Mouse (Mus musculus): ENCODE measurements around the gene Cd34. TPM values are rescaled to one million over a fixed set of nuclear protein-coding genes. Genes with fewer than 3 reads are reported as not detected.
A peak's percentile ranks its signal among the peaks of the same experiment; 100 is the strongest.

The Cd34 gene
- polyA plus RNA-seq, 1 experiment from 2014 or later: 6.4 TPM

DNA sequence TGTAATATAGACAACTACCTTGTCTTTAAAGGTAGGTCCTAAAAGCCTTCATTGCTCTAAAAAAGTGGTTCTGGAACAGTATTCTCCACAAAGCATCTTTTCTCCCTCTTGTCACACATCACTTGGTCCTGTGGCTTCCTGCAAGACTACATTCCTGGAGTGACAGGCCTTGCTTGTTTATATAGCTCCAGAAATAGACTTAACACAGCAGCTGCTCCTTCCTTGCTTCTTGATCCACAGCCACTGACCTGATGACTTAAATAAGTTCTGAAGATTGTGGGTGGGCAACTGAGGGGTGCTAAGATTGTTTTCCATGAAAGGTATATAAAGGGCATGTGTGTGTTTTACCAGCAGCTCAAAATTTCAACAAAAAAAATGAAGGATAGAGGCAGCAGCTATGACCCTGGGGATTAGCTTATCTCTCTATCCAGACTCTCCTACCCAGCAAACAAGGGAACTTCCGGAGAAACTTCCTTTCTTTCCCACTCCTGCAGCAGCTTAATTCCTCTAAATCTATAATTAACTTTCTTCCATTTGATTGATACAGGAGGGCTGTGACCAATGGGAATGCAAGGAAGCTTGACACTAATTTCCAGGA lies 12.8 kb upstream of the Cd34 start:
- H3K9me3 ChIP-seq (ENCODE audit: low read length): no peaks in the 10 kb centered on the region
- no peaks in the 10 kb centered on the region; the same call in 1 of the 2 replicates for H3K4me1 ChIP-seq (ENCODE audit: insufficient read depth)
- H3K27ac ChIP-seq (ENCODE audit: low read depth): no peak overlapping the region
- H3K4me2 ChIP-seq (ENCODE audit: low read depth, low read length): no peak overlapping the region
- ATAC-seq: no peak
- no peak overlapping the region for H3K9ac ChIP-seq (replicated peaks)
- 26% methylated on average over 1 of the region's 1 CpGs for WGBS (ENCODE audit: insufficient replicate concordance)
- TF ChIP-seq CTCF (IDR thresholded peaks at IDR 0.05; ENCODE audit: low read depth) (no peak), EP300 (IDR thresholded peaks at IDR 0.05; ENCODE audit: low read depth) (0 out of 2 replicates have a peak, but pooled peaks have one; percentile 12)
- no peaks in the 10 kb centered on the region for H3K36me3 ChIP-seq (replicated peaks; ENCODE audit: insufficient read depth, low read length)
- no peaks in the 10 kb centered on the region for H3K27me3 ChIP-seq (ENCODE audit: insufficient read depth, low read length)
- H3K4me3 ChIP-seq (ENCODE audit: low read depth, low read length): no peak overlapping the region
- no peak for DNase-seq

DNA sequence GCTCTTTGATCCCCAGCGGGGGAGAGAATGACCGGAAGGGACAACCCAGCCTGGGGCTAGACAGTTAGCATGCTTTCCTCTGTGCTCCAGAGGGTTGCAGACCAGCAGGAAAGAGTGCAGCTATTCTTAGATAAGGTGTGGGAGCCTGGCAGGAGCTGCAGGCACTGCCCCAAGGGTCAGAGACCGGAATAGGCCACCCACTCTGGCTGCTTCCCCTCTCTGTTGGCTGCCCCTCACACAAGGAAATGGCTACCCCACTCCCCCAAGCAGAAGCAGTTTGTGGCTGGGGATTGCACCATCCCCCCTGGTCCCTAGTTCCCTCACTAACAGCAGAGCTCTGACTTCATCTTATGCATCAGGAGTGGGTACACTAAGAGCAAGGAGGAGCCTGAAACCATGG lies 10.7 kb upstream of the Cd34 start:
- Histone ChIP-seq H3K4me3 (ENCODE audit: low read depth, low read length) (no peak overlapping the region), H3K4me1 (ENCODE audit: insufficient read depth) (no peaks in the 10 kb centered on the region; the same call in 1 of the 2 replicates), H3K4me2 (ENCODE audit: low read depth, low read length) (no peak overlapping the region), H3K36me3 (replicated peaks; ENCODE audit: insufficient read depth, low read length) (no peaks in the 10 kb centered on the region), H3K9me3 (ENCODE audit: low read length) (no peaks in the 10 kb centered on the region), H3K27ac (ENCODE audit: low read depth) (no peak overlapping the region), H3K27me3 (ENCODE audit: insufficient read depth, low read length) (no peaks in the 10 kb centered on the region), H3K9ac (replicated peaks) (no peak overlapping the region)
- ATAC-seq (peak; percentile 57), DNase-seq (peak; percentile 20)
- TF ChIP-seq CTCF (IDR thresholded peaks at IDR 0.05; ENCODE audit: low read depth) (no peak), EP300 (IDR thresholded peaks at IDR 0.05; ENCODE audit: low read depth) (no peak)
- 9% methylated on average over 3 of the region's 3 CpGs for WGBS (ENCODE audit: insufficient replicate concordance)

DNA sequence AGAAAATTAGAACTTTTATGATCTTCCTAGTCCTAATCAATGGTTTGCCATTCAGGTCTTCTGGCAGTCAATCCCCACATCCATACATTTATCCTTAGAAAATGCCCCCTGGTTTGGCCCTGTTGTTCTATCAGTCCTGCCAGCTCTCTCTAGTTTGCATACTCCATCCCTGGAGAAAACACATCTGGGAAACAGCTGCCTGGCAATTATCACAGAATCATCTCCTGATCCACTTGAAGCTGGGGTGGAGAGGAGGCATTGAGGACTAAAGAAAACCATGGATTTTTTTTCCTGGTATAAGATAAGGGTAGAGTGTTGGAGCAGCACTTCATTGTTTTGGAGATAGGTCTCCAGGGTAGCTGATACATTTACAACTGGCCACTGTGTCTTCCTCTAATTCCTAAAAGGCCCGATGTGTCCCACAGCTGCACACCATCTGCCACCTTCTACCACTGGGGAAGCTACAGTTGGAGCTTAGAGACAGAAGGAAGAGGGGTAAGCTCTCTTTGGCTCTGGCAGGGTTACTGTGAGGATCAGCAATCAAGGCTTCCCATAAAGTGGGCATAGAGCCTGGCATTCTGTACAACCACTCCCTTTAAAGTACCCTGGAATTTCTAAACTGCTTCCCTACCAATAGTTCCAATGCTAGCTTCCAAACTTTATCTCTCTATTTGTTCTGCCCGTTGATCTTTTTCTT lies 9.2 kb upstream of the Cd34 start:
- DNase-seq (no peak), ATAC-seq (no peak)
- H3K9ac ChIP-seq (replicated peaks): no peak overlapping the region
- no peaks in the 10 kb centered on the region; the same call in 1 of the 2 replicates for H3K4me1 ChIP-seq (ENCODE audit: insufficient read depth)
- H3K9me3 ChIP-seq (ENCODE audit: low read length): no peaks in the 10 kb centered on the region
- TF ChIP-seq EP300 (IDR thresholded peaks at IDR 0.05; ENCODE audit: low read depth): no peak
- TF ChIP-seq CTCF (IDR thresholded peaks at IDR 0.05; ENCODE audit: low read depth): no peak
- WGBS (ENCODE audit: insufficient replicate concordance): 54% methylated on average over 2 of the region's 2 CpGs
- H3K4me2 ChIP-seq (ENCODE audit: low read depth, low read length): no peak overlapping the region
- H3K4me3 ChIP-seq (ENCODE audit: low read depth, low read length): no peak overlapping the region
- H3K27ac ChIP-seq (ENCODE audit: low read depth): no peak overlapping the region
- no peaks in the 10 kb centered on the region for H3K36me3 ChIP-seq (replicated peaks; ENCODE audit: insufficient read depth, low read length)
- no peaks in the 10 kb centered on the region for H3K27me3 ChIP-seq (ENCODE audit: insufficient read depth, low read length)

DNA sequence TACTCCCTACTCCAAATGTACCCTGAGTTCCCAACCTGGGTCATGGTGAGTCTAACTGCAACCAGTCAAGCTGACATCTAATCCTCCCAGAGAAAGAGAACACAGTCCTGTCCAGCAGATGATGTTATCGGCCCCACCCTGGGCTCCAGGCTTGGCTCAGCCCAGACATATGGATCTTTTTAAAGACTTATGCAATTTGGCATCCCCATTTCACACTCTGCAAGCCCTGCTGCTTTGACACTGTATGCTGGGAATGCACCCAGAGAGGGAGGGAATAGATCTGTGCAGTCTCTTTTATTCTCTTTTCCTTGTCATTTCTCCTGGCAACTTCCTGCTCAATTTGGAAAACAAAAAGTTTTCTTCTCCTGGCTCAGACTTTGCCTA lies 8.7 kb upstream of the Cd34 start:
- Histone ChIP-seq H3K9me3 (ENCODE audit: low read length) (no peaks in the 10 kb centered on the region), H3K27ac (ENCODE audit: low read depth) (no peak overlapping the region), H3K4me2 (ENCODE audit: low read depth, low read length) (no peak overlapping the region), H3K27me3 (ENCODE audit: insufficient read depth, low read length) (no peaks in the 10 kb centered on the region), H3K4me3 (ENCODE audit: low read depth, low read length) (no peak overlapping the region), H3K9ac (replicated peaks) (no peak overlapping the region), H3K36me3 (replicated peaks; ENCODE audit: insufficient read depth, low read length) (no peaks in the 10 kb centered on the region), H3K4me1 (ENCODE audit: insufficient read depth) (no peaks in the 10 kb centered on the region; the same call in 1 of the 2 replicates)
- TF ChIP-seq EP300 (IDR thresholded peaks at IDR 0.05; ENCODE audit: low read depth) (no peak), CTCF (IDR thresholded peaks at IDR 0.05; ENCODE audit: low read depth) (no peak)
- WGBS (ENCODE audit: insufficient replicate concordance): 67% methylated on average over 1 of the region's 1 CpGs
- no peak for ATAC-seq
- DNase-seq: no peak

DNA sequence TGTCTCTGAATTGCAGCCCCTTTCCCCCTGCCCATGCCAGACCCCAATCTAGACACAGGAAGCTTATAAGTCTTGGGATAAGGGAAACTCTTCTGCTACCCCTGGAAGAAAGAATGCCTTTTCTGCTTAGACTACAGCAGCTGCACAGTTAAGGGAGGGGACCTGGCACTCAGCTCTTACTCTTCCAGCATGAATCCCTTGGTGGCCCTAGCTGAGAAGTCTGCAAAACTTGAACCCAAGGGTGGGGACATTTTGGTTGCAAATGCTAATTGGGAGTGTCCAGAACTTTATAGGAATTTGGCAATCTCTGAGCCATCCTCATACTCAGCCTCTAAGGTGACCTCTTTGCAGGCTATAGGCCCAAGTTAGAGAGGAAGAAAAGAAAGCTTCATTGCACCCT lies 7.9 kb upstream of the Cd34 start:
- Histone ChIP-seq H3K9me3 (ENCODE audit: low read length) (no peaks in the 10 kb centered on the region), H3K27ac (ENCODE audit: low read depth) (no peak overlapping the region), H3K9ac (replicated peaks) (no peak overlapping the region), H3K36me3 (replicated peaks; ENCODE audit: insufficient read depth, low read length) (no peaks in the 10 kb centered on the region), H3K27me3 (ENCODE audit: insufficient read depth, low read length) (no peaks in the 10 kb centered on the region), H3K4me1 (ENCODE audit: insufficient read depth) (no peaks in the 10 kb centered on the region; the same call in 1 of the 2 replicates), H3K4me3 (ENCODE audit: low read depth, low read length) (no peak overlapping the region), H3K4me2 (ENCODE audit: low read depth, low read length) (no peak overlapping the region)
- no peak for ATAC-seq
- TF ChIP-seq EP300 (IDR thresholded peaks at IDR 0.05; ENCODE audit: low read depth) (no peak), CTCF (IDR thresholded peaks at IDR 0.05; ENCODE audit: low read depth) (no peak)
- no peak for DNase-seq

DNA sequence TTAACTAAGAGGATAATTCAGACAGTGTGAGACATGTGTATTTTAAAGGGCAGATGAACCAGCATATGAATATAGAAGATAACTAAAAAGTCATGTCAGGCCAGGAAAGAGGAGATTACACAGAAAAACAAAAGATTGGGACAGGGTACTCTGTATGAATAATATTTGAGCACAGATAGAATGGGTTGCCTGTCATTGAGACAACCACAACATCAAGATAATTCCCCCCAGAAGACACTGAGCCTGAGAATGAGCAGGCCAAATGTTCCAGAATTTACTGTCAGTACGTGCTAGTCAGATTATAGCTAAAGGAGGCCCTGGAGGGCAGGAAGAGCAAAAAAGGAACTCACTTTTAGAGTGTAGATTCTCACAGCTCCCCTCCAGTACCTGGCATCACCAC lies 3.3 kb upstream of the Cd34 start:
- no peak for DNase-seq
- H3K4me1 ChIP-seq (ENCODE audit: insufficient read depth): 0 out of 2 replicates have a peak, but pooled peaks cover 2% of the 10 kb centered on the region
- no peaks in the 10 kb centered on the region for H3K36me3 ChIP-seq (replicated peaks; ENCODE audit: insufficient read depth, low read length)
- no peak overlapping the region for H3K4me3 ChIP-seq (ENCODE audit: low read depth, low read length)
- no peak for TF ChIP-seq CTCF (IDR thresholded peaks at IDR 0.05; ENCODE audit: low read depth)
- TF ChIP-seq EP300 (IDR thresholded peaks at IDR 0.05; ENCODE audit: low read depth): no peak
- 26% methylated on average over 1 of the region's 1 CpGs for WGBS (ENCODE audit: insufficient replicate concordance)
- no peak for ATAC-seq
- H3K9me3 ChIP-seq (ENCODE audit: low read length): no peaks in the 10 kb centered on the region
- peaks cover 11% of the 10 kb centered on the region; the same call in 1 of the 2 replicates for H3K27me3 ChIP-seq (ENCODE audit: insufficient read depth, low read length)
- H3K9ac ChIP-seq (replicated peaks): no peak overlapping the region
- H3K27ac ChIP-seq (ENCODE audit: low read depth): no peak overlapping the region
- no peak overlapping the region for H3K4me2 ChIP-seq (ENCODE audit: low read depth, low read length)

Measured in liver, postnatal 0 days (tissue).